Mouse (Mus musculus) megakaryocyte-erythroid progenitor cell, adult 5-6 weeks (primary cell): ENCODE data around the gene Peli3. TPM values are rescaled to one million over a fixed set of nuclear protein-coding genes. Genes with fewer than 3 reads are reported as not detected.
"Not testable (repeated sequence)": the region's sequence is repeated elsewhere in the genome, so short reads cannot be mapped to it uniquely, and the experiment has no call there.

ENCODE experiments used
- ATAC-seq: replicated peaks from 2 replicates; pipeline ENCODE4 v1.8.0; 2016; ENCODE audit warnings: mild to moderate bottlenecking, inconsistent platforms; ENCODE audit not compliant: severe bottlenecking, poor library complexity, low FRiP score, low TSS enrichment
- total RNA-seq, 2 experiments: library from RNA; stranded (forward) in 1 of 2; stranded (reverse) in 1 of 2; fragments of 200-1000, 215-1000 nt in 1 of 2; fragments of >200 nt in 1 of 2; fragmentation: Nextera tagmentation in 1 of 2; gene quantifications; 2 replicates each; pipeline ENCODE4 v1.2.3; 2014 to 2017

Peli3 gene
- total RNA-seq (2014; fragmentation: Nextera tagmentation), result 1.1 TPM in 1 of 2 replicates, not detected in the other
- total RNA-seq (2017), result not detected in 2 replicates

DNA sequence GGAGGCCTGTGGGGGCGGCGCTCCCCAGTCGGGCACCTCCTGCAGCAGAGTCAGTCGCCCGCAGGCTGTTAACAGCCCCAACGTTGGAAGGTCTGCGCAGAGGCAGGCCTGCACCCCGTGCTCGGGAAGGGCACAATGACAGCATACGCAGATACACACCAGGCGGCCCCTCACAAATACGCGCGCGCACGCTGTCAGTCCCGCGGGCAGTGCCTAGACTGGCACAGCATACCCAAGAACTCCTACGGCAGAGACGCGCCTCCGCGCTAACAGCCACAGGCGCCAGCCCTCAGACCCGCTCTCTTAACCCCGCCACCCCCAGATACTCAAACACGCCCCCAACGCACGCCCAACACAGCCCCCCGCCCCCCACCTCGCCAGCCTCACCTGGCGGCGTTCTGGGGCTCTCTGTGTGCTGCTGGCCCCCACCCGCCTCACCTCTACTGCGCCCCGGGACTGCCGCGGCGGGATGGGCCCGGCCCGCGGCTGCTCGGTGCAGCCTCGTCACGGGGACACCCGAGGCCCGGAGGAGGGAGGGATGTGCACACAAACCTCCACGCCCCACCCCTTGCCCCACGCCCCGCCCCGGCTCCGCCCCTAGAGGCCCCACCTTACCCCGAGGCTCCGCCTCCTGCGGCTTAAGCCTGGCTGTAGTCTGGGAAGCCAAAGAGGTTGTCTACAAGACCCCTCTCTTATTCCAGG is at the start of gene Peli3:
Peli3 (minus strand) TSS at position 577 of the 702 bp plus-strand sequence.
- ATAC-seq, result peak; percentile 77

DNA sequence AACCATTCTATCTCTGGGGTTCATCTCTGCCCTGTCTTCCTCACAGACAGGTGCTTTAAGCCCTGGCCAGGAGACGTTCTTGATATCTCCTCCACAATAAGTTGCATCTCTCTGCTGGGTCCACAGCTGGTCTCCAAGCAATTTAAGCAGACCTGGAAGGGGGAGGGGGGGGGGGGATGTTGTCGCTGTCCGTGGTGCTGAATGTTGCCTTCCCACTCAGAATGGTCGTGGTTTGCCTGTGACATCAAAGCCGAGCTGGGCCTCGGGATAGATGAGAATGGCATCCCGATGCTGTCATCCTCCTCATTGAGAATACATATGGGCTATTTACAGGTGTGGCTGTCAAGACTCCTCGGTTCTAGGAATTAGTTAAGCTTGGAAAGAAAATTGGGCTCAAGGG is 49.4 kb upstream of the Peli3 start:
- ATAC-seq, result no peak

DNA sequence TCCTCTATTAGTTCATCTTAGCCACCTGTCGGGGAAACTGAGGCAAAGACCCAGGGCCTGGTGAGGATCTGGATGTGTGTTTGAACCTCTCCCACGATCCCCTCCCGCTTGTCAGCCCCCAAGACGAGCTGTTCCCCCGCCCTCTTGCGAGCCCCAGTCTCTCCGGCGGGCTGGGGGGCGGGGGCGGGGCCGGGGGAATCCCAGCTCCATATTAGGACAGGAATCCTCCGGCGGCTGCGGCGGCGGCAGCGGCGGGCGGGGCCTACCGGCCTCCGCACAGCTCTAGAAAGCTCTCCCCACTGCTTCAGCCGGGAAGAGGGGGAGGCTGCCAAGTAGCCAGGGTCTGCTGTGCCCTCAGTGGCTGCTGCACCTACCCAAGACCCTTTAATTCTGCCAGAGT is 47.8 kb upstream of the Peli3 start:
- no peak for ATAC-seq

DNA sequence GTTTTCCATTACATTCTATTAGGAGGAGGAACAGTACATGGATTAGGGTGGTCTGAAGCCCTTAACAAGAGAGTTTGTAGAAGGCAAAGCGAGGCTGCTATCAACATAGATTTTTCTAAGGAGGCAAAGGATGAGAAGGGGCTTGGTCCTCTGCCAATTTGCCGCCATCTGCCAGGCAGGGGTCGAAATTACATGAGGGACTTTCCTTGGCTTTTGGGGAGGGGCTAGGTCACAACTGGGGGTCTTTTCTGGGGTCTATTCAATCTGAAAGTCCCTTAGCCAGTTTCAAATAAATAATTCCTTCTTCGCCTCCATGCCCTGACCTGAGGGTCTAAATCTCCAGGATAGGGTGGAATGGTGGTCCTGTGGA is 47.3 kb upstream of the Peli3 start, which contains the start of gene Npas4:
Npas4 (minus strand) TSS at position 61 of the 370 bp plus-strand sequence.
- no peak for ATAC-seq

DNA sequence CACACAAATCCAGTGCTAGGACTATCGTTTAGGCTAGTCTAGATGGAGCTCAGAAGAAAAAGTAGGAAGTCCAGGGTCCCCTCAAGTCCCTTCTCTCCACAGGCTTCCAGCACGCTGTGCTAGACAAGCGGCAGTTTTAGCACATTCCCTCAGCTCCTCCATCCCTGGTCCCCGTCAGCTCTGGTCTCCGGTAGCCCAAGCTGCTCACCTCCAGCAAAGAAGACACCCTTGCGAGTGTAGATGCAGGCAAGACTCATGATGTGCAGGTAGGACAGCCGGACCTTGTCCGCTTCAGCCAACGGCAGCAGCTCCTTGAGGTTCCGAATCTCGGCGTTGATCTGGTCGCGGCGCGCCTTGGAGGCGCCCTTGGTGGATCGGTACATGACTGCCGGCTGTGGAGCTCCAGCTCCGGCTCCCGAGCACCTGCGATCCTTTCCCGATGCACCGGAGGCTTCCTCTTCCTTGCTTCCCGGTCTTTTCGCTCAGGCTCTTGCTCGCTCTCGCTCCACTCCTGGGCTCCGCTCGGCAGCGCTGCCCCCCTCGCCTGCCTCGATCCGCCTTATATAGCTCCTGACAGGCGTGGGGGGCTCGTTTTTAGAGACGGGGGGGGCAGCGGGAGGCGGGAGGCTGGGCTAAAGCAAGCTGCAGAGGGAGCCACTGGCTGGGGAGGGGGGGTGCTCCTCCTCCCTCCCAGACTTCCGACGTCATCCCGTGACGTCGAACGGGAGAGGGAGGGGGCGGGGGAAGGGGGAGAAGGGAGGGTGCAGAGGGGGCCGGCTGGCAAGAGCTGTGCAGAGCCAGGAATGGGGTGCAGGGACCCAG is 46.7 kb upstream of the Peli3 start:
- no peak for ATAC-seq

DNA sequence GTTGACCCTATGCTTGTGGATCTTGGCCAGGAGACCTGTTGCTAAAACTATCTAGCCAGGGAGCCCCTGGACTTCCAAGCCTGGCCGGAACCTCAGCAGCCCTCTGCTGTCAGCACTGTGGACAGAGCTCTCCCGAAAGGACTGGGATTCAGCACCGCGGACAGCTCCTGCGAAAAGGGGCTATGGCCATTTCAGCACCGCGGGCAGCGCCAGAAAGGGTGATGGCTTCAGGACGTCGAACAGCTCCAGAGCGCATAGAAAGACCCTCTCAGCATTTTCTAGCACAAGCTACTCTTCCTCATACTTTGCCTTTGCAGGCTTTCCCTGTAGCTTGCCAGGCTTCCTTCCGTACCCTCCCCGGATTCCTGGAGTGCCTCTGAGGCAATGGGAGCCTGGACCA is 46.1 kb upstream of the Peli3 start:
- ATAC-seq, result peak; percentile 71

DNA sequence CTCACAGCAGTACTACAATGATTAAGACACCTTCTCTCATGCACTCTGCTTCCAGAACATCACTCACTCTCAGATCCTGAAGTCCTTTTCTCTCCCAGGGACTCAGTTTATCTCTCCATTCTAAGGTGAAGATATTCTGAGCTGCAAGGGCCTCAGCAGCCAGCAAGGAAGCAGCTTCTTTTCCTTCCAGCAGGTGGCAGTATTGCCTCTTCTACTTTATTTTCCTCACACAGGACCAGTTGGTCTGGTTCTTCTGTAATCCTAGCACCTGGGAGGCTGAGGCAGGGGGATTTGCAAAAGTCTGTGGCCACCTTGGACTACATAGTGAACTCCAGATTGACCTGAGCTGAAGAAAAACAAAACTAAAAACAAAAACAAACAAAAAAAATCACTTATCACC is 38.8 kb upstream of the Peli3 start:
- ATAC-seq, result no peak

DNA sequence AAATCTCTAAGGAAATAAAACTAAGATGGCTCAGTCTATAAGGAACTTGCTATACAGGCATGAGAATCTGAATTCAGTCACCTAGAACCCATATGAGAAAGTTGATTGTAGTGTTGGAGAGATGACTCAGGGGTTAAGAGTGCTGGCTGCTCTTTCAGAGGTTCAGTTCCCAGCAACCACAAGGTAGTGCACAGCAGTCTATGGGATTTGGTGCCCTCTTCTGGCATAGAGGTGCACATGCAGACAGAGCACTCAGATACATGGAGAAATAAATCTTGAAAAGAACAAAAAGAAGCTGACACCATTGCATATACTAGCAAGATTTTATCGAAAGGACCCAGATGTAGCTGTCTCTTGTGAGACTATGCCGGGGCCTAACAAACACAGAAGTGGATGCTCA is 25.3 kb upstream of the Peli3 start:
- ATAC-seq, result peak; percentile 81

DNA sequence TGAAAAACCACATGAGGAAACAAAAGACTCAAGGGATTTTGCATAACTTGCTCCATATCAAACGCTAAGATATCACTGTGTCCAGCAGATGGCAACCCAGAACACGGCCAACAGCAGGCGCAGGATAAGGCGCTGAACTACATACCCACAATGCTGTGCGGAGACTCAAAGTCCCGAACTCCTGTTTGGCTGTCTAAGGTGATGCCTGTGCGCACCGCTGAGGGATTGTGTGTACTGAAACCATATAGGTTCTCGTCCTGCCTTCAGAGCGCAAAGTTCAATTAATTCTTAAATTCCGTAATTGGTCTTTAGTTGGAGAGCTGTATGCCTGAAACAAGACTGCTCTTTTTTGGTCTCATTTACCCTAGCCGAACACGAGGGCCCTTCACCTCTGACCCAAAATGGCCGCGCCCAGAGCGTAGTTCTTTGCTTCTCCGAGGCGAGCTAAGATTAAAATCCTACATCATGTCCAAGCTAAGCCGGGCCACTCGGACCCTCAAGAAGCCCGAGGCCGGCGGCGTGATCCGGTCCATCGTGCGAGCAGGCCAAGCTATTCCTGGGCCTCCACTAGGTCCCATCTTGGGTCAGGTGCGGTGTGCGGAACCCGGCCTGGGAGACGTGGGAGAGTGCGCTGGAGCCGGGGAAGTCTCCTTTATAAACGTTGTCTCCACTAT is 19.1 kb upstream of the Peli3 start, which contains the start of gene Mrpl11:
Mrpl11 (plus strand) TSS at position 220 of the 674 bp plus-strand sequence.
- ATAC-seq, result peak; percentile 97

DNA sequence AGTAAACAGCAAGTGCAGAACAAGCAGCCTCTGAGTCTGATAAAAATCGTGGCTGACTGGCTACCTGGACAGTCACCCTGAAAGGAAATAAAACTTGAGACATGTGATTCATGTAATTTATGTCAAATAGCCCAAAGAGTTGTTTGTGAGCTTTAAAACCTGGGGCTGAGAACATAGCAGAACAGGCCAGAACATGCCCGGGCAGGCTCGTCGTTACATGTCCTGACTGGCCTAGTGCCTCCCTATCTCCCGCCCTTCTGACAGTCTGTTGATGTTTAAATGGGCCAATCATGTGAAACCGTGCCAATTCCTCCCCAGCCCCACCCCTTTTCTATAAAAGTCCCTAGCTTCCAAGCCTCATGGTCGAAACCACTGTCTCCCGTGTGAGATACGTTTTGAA is 5.7 kb upstream of the Peli3 start:
- not testable (repeated sequence) for ATAC-seq

DNA sequence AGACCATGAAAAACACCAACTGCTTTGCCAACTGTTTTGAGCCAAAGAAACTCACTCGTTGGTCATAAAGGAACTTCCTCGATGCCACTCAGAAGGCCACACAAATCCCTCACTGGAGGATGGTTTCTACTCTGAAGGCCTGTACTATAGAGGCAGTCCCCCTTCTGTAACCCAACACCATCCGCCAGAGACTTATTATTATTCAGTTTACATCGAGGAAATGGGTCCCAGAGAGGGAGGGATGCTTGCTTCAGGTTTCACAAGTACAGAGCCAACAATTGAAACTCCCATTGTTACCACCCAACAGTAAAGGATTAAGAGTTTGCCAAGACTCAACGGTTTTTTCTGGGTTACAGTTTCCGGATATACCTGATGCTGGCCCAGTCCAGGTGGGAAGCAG is 2.6 kb upstream of the Peli3 start:
- no peak for ATAC-seq

DNA sequence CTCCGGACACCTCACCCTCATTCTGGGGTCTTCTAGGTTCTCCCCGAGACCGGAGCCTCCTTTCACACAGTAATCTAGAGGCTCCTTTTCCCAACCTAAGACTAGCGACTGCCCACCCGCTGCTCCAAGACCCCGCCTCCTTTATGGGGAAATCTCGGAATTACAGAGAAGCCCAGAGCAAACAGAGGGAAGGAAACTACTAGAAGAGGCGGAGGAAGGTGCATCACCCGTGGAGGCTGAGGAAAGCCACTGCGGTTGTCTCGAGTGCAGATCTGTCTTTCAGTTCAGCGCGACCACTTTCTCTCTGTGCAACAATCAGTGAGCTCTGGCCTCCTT is 294 bp upstream of the Peli3 start:
- 0 out of 2 replicates have a peak, but pooled peaks have one; percentile 18 for ATAC-seq

DNA sequence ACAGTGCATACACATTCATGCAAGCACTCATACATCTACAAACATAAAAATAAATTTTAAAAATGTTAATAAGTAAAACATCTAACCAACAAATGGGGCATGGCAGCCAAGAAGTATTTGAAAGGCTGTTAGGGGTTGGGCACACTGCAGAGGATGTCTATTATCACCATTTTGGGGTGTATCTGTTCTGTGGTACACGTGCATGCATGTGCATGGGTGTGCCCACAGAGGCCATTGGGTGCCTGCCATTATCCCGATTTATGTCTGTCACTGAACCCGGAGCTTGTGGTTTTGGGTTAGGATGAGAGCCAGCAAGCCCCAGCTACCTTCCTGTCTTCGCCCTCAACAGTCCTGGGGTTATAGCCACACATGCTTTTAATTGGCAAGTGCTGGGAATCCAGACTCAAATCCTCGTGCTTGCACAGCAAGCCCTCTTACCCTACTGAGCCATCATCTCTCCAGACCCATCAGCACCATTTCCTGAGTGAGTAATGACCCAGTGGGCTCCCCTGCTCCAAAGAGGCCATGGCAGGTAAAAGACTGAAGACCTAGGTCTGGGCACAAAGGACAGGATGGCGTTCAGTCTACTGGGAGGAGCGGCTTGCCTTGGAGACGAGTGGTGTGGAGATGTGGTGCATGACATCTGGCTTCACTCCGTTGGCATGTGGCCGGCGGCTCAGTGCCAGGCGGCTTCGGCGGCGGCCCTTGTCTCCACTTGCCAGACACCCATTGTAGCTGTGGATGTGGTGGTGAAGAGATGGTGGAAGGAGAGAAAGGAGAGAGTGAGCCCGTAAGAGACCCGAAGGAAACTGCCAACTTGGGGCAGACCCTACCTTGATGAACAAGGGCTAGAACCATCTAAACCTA is 5.2 kb downstream of the Peli3 start:
- peak; percentile 39; the same call in 1 of the 2 replicates for ATAC-seq

DNA sequence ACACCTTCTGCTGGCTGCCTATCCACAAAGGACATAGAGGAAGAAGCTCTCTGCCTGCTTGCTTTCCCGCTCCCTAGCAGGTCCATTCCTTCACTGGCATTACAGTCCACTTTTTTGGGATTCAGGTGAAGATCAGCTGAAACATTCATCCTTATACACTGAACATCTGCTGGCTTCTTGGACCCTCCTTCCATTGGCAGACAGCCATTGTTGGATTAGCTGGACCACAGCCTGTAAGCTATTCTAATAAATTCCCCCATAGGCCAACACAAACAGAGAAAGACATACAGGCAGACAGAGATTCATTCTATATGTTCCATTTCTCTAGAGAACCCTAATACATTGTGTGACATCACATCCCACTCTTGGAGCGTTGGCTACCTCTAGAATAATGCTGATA is 6.0 kb downstream of the Peli3 start:
- no peak for ATAC-seq

DNA sequence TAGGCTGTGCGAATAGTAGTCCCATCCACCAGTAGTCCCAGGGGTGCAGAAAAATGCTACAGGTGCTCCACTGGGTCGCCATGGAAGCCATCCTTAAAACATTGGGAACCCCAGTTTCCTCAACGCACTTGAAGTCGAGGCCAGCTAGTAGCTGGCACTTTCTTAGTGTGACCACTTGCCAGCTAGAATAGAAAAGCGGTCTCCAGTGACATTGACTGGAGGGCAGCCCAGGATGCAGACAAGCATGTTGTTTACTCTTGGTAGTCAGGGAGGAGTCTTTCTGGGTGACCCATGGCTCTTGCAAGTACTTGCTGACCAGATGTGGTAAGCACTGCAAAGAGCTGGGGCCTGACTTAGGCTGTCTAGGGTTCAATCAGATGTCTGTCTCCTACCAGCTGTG is 14.1 kb downstream of the Peli3 start:
- ATAC-seq, result no peak

DNA sequence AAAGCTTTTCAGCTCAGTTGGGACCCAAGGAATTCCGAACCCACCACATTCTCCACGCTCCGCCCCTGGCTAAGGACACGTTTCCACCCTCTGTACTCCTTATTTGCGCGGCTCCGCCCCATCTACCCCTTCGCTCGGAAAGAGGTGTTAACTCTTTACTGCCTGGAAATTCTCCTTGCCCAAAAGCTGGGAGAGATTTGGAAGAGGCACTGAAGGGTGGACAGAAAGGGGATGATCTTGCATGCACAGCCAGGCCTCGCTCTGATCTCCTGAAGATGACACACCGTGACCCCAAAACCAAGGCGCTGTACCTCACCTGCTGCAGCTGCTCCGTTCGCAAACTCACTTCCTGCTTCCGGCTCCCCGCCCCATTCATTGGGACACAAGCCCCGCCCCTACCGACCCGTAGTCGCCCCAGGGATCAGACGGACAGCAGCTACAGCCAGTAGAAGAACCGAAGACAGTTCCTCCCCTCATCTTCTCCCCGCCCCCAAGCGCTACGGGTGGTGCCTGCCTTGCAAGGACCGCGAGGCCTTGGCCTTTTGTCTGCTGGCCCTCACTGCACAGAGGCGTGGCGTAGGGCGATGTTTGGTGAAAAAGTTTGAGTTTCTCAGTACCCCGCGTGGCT is 14.9 kb downstream of the Peli3 start, which contains the start of gene Dpp3:
Dpp3 (minus strand) TSS at position 384 of the 628 bp plus-strand sequence.
- ATAC-seq, result peak; percentile 100

DNA sequence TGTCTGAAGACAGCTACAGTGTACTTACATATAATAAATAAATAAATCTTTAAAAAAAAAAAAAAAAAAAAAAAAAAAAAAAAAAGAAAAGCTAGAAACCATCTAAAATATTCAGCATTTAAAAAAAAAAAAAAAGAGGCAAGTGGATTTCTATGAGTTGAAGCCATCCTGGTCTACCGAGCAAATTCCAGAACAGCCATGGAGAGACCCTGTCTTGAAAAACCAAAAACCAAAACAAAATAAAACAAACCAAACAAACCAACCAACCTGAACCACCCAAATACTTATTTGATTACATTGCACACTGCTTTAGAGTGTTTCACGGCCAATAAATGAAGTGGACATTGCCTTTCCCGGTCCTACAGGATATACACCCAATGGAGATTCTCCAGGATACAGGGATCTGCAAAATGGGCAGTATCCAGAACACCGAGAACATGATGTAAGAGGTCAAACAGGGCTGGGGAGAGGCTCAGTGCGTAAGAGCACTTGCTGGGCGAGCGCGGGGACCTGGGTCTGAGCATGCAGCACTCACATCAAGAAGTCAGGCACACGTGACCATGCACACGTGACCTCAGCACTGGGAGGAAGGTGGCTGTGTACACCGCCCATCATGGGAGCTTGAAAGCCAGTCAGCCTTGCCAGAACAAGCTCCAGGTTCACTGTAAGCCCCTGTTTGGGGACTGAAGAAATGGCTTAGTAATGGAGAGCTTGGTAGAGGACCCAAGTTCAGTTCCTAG is 17.6 kb downstream of the Peli3 start:
- no peak for ATAC-seq

DNA sequence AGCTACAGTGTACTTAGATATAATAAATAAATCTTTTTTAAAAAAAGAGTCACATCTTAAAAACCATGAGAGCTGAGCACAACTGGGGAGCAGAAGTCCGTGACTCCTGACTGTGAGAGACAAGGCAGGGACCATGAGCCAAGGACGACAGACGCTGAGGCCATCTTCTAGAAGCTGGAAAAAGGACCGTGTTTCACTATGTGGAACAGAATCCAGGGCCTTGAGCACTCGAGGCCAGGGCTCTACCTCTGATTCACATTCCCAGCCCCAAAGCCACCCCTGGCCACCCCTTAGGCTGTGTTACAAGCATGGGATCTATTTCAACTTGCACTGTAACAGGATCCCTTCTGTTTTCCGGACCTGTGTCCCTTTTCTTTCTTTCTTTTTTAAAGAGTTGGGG is 23.3 kb downstream of the Peli3 start:
- ATAC-seq, result no peak
